Mouse (Mus musculus) Patski (cell line): Measurements from ENCODE around the gene Mvb12a. TPM values are rescaled to one million over a fixed set of nuclear protein-coding genes. Genes with fewer than 3 reads are reported as not detected.
A peak's percentile ranks its signal among the peaks of the same experiment; 100 is the strongest.

Experiments used
- ATAC-seq: fragments of 100-300 bp; one replicate; pipeline ENCODE4 v1.8.0; 2021
- CTCF ChIA-PET: fragments of 350-600 bp; sonication (Branson Sonifier 250); formaldehyde crosslinking; loops from one replicate; lab custom pipeline; 2022; ENCODE audit warnings: inconsistent platforms; lab: Charles Lee
- POLR2A ChIA-PET: fragments of 350-600 bp; sonication (Branson Sonifier 250); formaldehyde crosslinking; loops from one replicate; lab custom pipeline; 2022; ENCODE audit warnings: antibody characterized with exemption, inconsistent platforms; lab: Charles Lee
- DNase-seq: peaks from one replicate; pipeline ENCODE4 v3.0.0-alpha.2; 2011; ENCODE audit warnings: low read depth, low spot score
- H3K27me3 ChIP-seq: fragments of 371-371 bp; one replicate; pipeline ENCODE4 v1.5.1; 2021
- CTCF ChIP-seq: fragments of 100-300 bp; IDR thresholded peaks from one replicate; pipeline ENCODE4 v1.5.1; 2021
- in situ Hi-C: fragments of 300-500 bp; cut with MboI; formaldehyde crosslinking; loops from 3 replicates; pipeline ENCODE4 v1.11.1; 2018; ENCODE audit warnings: low pct_unique_long_range_greater_than_20kb, mixed read lengths
- polyA plus RNA-seq: library from polyadenylated mRNA; unstranded; gene quantifications from one replicate; pipeline ENCODE4 v1.2.3, GENCODE M21; 2021

Gene Mvb12a
- polyA plus RNA-seq, 1 experiment from 2014 or later = 103 TPM

- H3K27me3 ChIP-seq = no peaks in the 10 kb centered on the region
- in situ Hi-C loops = no loop called here
- ATAC-seq = peak; percentile 42
- ChIA-PET POLR2A (interaction anchor here (1.0 to 4.0 kb wide), 6 partner anchors 8 to 25 kb away, joined by 3 to 12 read pairs (median 8); partner anchors contain the start of gene Pgls), CTCF (interaction anchor here (0.8 to 2.4 kb wide), 7 partner anchors 8 to 91 kb away, joined by 3 to 9 read pairs (median 4); no protein-coding TSS in a partner anchor)
- no peak for DNase-seq
- TF ChIP-seq CTCF = no peak
Measured at GRCm38 (mm10) chr8:71569366-71570290, 26.9 kb downstream of the Mvb12a start.

DNA sequence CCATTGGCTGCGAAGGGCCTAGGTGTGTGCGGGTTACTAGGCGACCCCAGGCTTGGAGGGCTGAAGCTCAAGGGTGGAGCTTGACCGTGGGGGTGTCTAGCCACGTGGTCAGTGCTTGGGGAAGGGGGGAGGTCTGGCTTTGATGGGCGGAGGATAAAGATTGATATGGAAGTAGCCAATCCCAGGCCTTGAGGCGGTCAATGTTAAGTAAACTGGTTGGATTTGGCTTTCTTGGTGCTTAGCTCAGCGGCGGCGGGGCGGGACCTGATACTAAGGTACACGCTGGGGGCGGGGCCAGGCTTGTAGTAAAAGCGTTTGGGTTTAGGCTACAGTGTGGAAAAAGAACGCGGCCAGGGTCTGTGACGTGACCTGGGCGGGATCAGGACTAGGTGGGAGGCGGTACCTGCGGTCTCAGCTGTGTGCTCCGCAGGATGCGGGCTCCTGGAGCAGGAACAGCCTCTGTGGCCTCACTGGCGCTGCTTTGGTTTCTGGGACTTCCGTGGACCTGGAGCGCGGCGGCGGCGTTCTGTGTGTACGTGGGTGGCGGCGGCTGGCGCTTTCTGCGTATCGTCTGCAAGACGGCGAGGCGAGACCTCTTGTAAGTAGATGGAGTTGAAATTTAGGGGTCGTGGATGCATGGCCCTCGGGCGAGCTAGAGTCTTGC, 27.7 kb downstream of the Mvb12a start:
- DNase-seq (peak; percentile 86), ATAC-seq (peak; percentile 70)
- POLR2A ChIA-PET = interaction anchor here (1.2 to 4.0 kb wide), 2 partner anchors 21 to 24 kb away, joined by 6 to 12 read pairs; partner anchors contain the start of gene Pgls
- in situ Hi-C loops = no loop called here
- CTCF ChIA-PET = interaction anchor here (0.8 to 1.1 kb wide), 5 partner anchors 9 to 91 kb away, joined by 3 to 4 read pairs (median 3); no protein-coding TSS in a partner anchor
- H3K27me3 ChIP-seq = no peaks in the 10 kb centered on the region
- TF ChIP-seq CTCF = no peak

GRCm38 (mm10) chr8:71572077-71572476, 29.4 kb downstream of the Mvb12a start:
- DNase-seq = no peak
- no peaks in the 10 kb centered on the region for H3K27me3 ChIP-seq
- in situ Hi-C loops = no loop called here
- TF ChIP-seq CTCF = no peak
- ChIA-PET POLR2A (no interaction called here), CTCF (interaction anchor here (1.7 kb wide), 2 partner anchors 9 to 89 kb away, joined by 3 to 6 read pairs; no protein-coding TSS in a partner anchor)
- ATAC-seq = no peak

- H3K27me3 ChIP-seq = no peaks in the 10 kb centered on the region
- CTCF ChIA-PET = interaction anchor here (0.7 to 1.7 kb wide), 4 partner anchors 10 to 88 kb away, joined by 3 to 6 read pairs (median 3); no protein-coding TSS in a partner anchor
- DNase-seq (no peak), ATAC-seq (no peak)
- in situ Hi-C loops = no loop called here
- POLR2A ChIA-PET = interaction anchor here (1.1 kb wide), 1 partner anchor 18 kb away, joined by 3 read pairs; no protein-coding TSS in a partner anchor
- no peak for TF ChIP-seq CTCF
Measured at GRCm38 (mm10) chr8:71572847-71573633, 30.3 kb downstream of the Mvb12a start.

DNA sequence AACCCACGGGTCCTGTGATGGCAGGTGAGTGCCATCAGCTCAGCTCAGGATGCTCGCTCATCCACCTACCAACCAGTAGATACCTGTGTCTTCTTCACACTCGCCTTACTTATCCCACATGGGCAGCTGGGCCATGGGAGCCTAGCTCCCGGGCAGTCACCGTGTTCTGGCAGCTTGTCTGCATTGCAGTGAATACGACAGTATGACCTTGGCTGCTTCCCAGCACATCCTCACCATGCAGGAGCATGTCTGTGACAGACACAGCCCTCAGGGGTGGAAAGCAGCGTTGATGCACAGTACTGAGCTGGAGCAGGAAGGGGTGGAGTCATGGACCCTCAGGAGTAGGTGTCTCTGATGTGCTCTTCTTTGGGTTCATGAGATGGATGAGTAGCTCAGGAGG, 31.7 kb downstream of the Mvb12a start:
- in situ Hi-C loops = no loop called here
- POLR2A ChIA-PET = no interaction called here

GRCm38 (mm10) chr8:71575020-71575419, 32.3 kb downstream of the Mvb12a start:
- POLR2A ChIA-PET = no interaction called here
- DNase-seq (no peak), ATAC-seq (no peak)
- no peaks in the 10 kb centered on the region for H3K27me3 ChIP-seq
- in situ Hi-C loops = no loop called here
- CTCF ChIA-PET = no interaction called here
- no peak for TF ChIP-seq CTCF

More for the DNA sequence above, 31.7 kb downstream of the Mvb12a start:
- no peaks in the 10 kb centered on the region for H3K27me3 ChIP-seq
- ATAC-seq = no peak
- no peak for TF ChIP-seq CTCF
- CTCF ChIA-PET = no interaction called here
- DNase-seq = no peak

DNA sequence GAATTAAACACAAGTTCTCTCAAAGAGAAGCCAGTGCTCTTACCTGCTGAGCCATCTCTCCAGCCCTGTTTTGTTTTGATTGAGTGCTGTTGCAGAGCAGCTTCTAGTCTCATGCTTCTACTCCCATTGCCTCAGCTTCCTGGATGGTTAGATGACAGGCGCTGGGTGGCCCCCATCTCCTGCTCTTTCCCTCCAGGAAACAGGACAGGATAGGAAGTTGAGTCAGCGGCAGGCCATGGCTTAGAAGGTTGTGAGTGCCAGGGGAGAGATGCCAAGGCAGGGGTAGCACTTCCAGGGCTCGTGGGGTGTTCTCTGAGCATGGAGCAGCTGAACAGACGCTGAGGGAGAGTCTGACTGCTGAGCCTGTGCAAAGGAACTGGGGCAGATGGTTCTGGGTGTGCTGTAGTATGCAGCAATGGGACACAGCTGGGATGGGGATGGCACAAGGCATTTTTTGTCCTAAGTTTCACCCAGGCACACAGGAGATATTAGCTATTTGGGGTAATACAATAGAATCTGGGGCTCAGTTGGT, 35.2 kb downstream of the Mvb12a start:
- no peaks in the 10 kb centered on the region for H3K27me3 ChIP-seq
- POLR2A ChIA-PET = interaction anchor here (1.0 to 2.8 kb wide), 2 partner anchors 9 to 15 kb away, joined by 3 to 11 read pairs; partner anchors contain the start of gene Slc27a1
- ATAC-seq = no peak
- TF ChIP-seq CTCF = no peak
- in situ Hi-C loops = no loop called here
- DNase-seq = no peak
- CTCF ChIA-PET = interaction anchor here (2.3 to 3.5 kb wide), 2 partner anchors 9 to 16 kb away, joined by 8 to 15 read pairs; no protein-coding TSS in a partner anchor

DNA sequence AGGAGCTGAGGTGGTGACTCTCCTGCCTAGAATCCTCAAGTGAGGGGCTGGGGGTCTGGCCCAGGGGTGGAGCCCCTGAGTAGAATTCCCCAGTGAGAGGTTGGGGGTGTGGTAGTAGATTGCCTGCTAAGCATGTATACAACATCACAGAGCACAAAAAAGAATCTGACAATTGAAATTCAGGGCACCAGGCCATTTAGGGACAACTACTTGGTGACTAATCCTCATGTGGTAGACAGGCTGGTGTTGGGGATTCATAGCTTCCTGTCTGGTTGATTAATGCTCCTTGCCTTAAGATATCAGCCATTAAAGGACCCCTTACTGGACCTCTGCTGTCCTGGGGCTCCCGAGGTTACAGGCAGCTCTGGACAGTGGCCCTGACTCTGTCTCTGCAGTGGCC, 36.3 kb downstream of the Mvb12a start:
- ChIA-PET POLR2A (interaction anchor here (2.8 kb wide), 1 partner anchor 10 kb away, joined by 11 read pairs; the partner anchor contains the start of gene Slc27a1), CTCF (interaction anchor here (1.5 to 3.5 kb wide), 4 partner anchors 8 to 19 kb away, joined by 3 to 15 read pairs (median 6); no protein-coding TSS in a partner anchor)
- TF ChIP-seq CTCF = no peak
- no peaks in the 10 kb centered on the region for H3K27me3 ChIP-seq
- in situ Hi-C loops = no loop called here
- no peak for ATAC-seq
- DNase-seq = no peak

DNA sequence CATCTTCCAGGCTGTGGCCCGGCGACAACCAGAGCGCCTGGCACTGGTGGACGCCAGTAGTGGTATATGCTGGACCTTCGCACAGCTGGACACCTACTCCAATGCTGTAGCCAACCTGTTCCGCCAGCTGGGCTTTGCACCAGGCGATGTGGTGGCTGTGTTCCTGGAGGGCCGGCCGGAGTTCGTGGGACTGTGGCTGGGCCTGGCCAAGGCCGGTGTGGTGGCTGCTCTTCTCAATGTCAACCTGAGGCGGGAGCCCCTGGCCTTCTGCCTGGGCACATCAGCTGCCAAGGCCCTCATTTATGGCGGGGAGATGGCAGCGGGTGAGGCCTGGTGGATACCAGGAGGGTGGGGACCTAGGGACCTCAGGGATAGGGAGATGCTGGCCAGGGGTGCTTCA, 36.8 kb downstream of the Mvb12a start:
- H3K27me3 ChIP-seq = no peaks in the 10 kb centered on the region
- ATAC-seq (no peak), DNase-seq (no peak)
- ChIA-PET CTCF (interaction anchor here (1.2 to 3.5 kb wide), 4 partner anchors 9 to 19 kb away, joined by 3 to 15 read pairs (median 4); no protein-coding TSS in a partner anchor), POLR2A (interaction anchor here (1.1 to 2.8 kb wide), 2 partner anchors 9 to 10 kb away, joined by 5 to 11 read pairs; partner anchors contain the start of gene Slc27a1)
- in situ Hi-C loops = no loop called here
- no peak for TF ChIP-seq CTCF
